Mouse (Mus musculus) retina, postnatal 7 days (tissue): Measurements from ENCODE around the gene Tmigd1.
"Not testable (repeated sequence)": the region's sequence is repeated elsewhere in the genome, so short reads cannot be mapped to it uniquely, and the experiment has no call there.

ENCODE experiments used
- DNase-seq: peaks from one replicate; pipeline ENCODE4 v3.0.0-alpha.2; 2012; ENCODE audit warnings: low read depth, low spot score

Tmigd1 gene

DNA sequence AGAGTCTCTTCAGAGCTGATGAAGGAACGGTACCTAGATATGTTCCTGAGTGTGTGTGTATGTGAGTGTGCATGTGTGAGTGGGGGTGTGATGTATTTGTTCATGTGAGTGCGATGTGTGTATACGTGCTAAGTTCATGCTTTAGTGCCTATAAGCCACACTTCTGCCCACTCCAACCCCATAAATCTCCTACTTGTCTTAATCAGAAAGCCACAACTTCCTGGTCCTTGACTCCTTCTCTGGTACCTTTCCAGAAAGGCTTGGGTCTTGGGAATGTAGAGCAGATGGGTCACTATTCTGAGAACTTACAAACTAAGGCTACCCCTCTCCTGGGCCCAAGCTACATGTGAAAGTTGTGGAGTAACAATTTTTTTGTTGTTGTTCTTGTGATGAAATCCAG, 3.2 kb upstream of the Tmigd1 start:
- DNase-seq = no peak

DNA sequence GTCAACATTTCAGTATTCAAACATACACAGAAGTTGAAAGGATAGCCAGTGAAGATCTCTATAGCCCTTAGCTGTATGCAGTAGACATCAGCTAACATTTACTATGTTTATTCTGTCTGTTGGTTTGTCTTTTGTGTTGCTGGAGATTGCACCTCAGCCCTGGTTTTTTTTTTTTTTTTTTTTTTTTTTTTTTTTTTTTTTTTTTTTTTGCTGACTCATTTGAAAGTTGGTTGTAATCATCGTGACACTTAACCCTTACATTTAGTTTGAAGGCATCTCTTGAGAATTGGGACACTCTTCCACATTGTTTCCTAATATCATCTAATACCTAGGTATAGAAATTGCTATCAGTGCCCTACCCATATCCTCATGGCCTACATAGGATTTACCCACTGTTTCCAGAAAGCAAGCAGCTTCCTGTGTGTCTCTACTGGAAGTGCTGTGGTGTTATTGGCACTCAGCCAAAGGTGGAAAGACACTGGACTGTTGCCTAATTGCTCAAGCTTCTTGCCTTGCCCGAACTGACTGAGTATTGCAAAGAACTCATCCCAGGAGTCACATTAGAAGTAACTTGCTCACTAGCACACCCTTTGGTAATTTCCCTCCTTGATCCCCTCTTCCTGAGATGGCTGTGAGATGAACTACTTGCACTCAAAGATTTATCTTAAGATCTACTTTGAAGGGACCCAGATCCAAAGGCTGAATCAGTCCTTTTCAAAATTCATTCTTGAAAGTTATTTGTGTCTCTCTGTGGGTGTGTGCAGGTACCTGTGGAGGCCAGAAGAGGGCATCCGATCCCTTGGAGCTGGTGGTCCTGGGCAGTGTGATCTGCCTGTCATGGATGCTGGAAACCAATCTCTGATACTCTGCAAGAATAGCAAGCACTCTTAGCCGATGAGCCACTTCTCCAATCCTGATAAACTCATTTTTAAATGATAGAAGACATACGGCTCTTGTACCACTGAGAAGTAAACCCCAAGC, 1.9 kb upstream of the Tmigd1 start:
- DNase-seq = no peak

DNA sequence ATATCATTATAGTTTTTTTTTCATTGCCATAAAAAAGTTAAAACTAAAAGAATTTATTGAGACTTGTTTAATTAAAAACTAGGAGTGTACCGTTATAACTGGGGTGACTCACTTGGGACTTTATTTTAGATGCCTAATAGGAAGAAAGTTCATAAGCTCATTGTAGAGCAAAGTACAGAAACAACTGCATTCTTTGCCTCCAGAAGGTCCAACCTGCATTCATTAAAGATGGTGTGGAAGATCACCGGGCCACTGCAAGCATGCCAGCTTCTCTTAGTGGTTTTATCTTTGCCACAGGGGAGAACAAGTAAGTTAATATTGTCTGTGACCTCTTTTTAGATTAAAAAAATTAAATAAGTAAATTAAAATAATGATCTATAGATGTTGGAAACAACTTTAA, 2.4 kb downstream of the Tmigd1 start:
- DNase-seq = no peak

DNA sequence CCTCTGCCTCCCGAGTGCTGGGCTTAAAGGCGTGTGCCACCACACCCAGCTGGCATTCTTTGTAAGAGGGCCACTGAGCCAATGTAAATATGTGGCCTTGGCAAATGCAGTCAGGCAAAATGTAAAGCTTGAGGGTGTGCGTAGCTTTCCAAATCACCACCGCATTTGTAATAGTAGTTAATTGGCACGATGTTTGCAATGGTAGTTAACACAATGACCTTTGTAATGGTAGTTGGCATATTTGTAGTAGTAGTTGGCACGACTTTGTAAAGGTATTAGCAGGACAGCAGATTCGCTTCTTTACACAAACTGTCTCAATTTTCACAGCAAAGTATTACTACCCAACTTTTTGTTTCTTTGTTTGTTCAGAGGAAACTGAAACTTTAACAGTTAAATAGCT, 6.7 kb downstream of the Tmigd1 start:
- no peak for DNase-seq

DNA sequence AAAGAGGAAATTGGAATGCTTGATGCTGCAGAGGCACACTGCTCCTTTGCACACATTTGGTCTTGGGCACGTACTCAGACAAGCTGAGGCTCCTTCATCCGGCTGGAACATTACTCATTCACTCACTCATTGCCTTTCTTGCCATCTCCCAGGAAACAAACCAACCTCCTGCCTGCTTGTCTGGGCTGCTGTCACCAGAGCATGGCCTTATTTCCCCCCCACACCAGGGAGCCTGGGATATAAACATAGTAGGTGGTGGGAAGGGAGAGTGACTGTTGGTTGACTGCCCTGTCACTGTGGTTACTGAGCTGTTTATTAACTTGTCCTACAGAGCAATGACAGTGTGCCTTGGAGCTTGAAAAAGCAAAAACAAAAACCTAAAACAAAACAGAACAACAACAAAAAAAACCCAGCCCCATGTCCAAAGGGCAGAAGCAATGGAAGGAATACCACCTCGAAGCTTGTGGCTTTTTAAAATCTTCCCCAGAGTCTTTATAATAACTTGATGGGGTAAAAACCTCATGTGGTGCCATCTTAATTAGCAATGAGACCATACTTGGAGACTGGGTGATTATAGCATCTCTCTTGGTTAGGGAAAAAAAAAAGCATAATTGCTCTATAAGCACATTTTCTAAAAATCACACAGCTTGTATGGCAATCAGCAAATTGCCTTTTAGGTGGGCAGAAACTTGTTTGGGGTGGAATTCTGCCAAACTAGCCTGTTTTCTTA, 9.5 kb downstream of the Tmigd1 start:
- no peak for DNase-seq

DNA sequence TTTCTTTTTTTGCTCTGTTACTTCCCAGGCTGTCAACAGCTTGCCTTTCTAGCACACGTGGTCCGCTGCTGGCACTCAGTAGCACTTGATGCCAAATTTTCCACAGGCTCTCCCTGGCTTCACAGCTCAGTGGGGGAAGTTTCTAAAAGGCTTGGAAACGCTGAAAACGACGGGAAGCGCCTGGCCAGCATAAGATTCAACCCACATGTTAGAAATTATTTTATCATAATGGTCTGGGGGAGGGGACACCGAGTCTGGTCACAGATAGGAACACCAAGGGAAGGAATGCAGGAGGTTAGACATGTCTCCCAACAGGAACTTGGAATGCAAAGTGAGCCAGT, 10.1 kb downstream of the Tmigd1 start:
- DNase-seq = no peak

DNA sequence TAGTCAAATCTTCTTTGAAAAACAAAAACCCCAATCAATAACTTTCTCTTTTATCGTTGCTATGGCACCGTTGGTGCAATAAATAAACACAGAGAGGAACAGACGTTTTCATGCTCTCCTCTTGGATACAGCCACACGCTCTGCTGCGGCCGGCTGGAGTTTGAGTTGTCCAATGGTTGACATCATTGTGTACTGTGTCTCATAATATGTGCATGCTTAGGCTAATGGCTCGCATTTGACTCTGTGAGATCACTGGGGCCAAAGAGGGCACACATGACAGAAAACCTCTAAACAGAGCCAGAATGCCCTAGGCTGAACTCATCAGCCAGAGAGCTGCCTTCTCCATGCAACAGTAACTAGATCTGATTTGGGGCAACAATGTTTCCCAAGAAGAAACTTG, 12.4 kb downstream of the Tmigd1 start:
- no peak for DNase-seq

DNA sequence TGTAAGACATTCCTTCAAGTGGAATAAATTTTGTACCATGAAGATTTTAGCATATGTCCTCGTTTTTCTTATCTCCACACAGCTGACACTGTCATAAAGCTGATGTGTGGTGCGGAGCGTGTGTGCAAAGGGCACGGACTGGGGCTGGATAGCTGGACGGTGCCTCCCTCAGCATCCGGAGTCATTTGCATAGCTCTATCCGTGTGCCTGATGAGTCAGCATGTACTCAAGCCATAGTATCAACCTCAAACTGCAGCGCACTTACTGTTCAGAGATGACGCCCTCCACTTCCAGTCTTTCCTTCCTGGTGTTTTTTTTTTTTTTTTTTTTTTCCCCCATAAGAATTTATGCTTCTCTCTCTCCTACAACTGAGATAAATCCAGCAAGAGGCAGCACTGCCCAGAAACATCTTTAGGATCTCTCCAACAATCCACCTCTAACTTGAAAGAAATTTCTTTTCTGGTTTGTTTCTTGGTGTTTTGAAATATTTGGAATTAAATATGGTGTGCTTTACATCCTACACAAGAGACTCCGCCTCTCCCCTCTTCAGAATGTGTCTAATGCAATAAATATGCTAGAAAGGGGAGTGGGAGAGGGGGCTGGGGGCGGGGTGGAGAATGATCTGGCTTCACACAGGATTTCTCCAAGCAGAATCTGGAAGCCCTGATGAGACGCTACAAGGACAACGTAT, 14.7 kb downstream of the Tmigd1 start:
- DNase-seq = no peak

DNA sequence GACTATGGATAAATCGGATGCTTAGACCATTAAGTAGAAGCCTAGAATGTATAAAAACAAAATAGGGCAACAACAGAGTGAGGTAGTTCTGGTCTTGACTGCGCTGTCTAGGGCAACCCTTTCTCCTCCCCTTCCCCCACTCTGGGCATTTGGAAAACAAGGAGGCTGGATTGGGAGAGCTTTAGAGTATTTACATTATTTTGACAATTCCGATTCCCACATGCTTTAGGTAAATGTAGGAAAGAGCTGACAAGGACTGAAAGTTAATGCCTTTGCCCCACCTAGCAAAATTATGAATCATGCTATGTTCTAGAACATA, 15.2 kb downstream of the Tmigd1 start:
- no peak for DNase-seq

DNA sequence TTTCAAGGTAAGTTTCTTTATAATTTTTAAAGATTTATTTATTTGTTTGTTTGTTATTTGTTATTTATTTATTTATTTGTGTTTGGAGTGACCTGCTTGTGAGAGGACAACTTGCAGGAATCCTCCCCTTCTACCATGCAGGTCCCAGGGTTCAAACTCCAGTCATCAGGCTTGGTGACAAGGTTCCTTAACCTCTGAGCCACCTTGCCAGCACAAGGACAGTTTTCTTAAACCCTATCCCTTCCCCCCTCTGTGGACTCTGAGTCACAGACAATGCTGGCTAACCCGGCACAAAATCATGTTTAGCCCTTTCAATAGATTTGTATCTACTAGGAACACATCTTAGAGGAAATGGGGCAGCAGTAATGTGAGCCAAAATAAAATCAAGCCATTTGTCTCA, 18.6 kb downstream of the Tmigd1 start:
- no peak for DNase-seq

DNA sequence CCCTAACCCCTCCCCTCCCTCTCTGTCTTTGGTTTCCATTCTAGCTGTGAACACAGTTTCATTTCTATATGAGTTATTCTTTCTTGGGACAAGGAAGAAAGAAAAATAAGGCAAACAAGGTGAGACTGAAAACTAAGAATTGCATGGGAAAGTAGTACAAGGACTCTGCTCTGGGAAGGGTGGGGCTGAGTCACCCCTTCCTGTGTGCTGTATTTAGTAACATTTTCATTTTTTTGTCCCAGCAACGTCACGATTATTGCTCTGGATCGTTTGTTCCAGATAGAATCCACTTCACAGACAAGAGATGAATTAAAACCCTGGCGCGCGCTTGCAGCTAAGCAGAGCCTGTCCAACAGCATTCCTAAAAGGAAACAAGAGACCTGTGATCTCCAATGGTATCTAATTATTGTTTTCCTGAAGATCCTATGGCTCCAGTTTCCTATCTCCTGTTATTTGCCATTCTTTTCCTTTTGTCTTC, 22.8 kb downstream of the Tmigd1 start, which contains the start of gene Blmh:
Gene Blmh, plus strand, starts transcription at position 51 of the 478 bp plus-strand sequence.
- no peak for DNase-seq

DNA sequence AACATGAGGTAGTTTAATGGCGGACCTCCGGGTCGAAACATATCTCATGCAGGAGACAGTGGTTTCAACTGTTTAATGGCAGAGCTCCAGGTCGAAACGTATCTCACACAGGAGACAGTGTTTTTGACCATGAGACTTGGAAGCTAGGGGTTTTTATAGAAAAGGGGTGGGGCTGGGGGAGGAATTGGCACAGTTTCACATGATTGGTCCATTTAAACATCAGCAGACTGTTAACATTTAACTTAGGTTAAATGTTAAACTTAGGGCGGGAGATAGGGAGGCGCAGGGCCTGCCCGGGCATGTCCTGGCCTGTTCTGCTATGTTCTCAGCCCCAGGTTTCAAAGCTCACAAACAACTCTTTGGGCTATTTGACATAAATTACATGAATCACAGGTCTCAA, 26.6 kb downstream of the Tmigd1 start:
- not testable (repeated sequence) for DNase-seq

DNA sequence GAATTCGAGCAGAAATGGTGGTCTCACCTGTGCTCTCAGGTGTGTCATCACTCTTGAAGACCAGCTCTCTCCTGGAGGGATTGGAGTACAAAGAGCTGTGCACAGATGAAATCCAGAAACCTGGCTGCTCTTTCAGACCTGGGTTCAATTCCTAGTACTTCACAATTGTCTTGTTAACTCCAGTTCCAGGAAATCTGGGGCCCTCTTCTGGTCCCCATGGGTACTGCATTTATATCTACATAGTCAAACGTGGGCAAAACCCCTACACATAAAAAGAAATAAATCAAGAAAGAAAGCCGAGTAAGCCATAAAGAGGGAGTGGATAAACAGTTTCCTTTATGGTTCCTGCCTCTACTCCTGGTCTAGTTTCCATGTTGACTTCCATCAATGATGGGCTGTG, 31.2 kb downstream of the Tmigd1 start:
- no peak for DNase-seq

DNA sequence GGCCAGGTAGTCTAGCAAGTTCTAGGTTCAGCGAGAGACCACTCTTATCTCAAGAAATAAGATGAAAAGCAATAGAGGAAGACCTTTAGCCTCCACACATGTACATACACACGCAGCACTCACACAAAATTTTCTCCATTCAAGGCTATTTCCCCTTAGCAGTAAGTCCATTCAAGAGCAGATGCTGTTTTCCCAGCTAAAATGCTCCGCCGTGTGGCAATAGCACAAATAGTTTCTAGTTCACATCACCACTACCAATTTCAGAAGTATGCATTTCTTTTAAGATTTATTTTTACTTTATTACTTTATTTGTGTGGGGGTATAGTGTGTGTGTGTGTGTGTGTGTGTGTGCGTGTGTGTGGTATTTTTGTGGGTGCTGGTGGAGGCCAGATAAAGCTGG, 34.6 kb downstream of the Tmigd1 start:
- DNase-seq = no peak

DNA sequence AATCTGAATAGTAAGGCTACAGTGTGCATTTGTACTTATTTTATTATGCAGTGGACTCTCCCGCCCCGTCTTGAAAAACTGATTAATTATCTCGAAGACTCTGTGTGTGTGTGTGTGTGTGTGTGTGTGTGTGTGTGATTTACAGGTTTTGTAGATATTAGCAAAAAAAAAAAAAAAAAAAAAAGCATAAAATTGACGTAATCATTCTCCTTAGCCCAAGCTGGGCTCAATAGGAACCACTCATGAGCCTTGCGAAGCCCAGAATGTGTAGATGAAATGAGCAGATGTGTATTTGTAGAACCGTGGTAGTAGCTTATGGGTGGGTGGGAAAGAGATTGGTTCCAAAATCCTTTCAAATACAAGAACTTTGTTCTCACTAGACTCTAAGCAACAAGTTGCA, 42.9 kb downstream of the Tmigd1 start:
- DNase-seq = no peak

DNA sequence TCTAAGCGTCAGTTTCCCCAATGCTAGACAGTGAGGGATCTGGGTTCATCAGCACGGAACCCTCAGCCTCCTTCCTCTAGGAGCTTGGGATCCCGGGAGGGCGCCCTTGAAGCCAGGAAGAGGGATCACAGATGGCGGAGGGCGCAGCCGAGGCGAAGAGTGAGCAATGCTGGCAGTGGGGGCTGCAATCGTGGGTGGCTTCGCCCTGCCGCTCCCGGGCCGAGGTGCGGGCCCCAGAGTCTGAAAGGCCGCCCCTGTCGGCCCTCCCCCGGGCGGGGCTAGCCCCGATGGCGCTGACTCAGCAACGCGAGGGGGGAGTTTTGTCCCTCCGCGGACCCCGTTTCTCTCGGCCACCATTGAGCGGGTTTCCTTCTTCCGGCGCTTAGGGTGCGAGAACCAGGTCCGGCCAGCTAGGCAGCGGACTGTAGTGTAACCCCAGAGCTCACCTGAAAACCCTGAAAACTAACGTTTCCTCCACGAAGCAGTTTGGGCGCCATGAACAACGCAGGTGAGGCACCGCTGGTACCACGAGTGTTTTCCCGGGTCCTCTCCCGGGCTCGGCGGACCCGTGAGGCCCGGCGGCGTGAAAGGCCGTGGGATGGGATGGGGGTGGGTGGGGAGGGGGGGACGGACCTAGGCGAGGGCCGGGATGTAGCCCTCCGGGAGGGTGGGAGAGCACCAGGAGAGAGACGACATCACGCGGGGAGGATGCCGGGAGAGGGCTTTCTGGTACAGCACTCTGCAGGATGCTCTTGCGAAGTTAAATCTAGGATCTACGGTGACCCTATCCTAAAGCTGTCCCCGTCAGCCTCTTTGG, 43.6 kb downstream of the Tmigd1 start:
- DNase-seq = peak; percentile 84

DNA sequence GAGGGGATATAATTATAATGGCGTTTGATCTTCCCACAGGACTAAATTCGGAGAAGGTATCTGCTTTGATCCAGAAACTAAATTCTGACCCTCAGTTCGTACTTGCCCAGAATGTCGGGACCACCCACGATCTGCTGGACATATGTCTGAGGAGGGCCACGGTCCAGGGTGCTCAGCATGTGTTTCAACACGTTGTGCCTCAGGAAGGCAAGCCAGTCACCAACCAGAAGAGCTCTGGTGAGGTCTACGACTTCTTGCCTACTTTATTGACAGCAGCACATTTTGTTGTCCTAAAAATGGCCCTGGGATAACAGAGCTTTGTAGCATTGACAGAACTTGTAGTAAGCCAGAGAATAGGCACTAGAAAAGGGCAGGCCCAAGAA, 44.2 kb downstream of the Tmigd1 start:
- DNase-seq = no peak

DNA sequence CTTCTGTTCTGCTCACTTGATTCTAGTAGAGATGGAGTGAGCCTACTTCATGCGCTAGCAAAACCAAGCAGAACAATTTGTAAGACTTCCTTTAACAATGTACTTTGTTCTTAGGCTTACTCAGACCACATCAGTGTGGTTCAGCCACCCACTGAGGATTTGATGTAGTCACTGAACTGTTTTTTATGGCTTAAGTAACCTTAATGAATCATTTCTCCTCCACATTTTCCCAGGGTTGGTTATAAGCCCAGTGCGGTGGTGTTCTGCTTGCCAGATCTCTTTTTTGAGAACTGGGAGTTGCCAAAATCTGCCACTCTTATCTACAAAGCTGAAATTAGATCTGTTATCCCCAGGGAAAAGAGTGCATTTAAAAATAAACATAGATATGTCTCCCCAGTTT, 51.6 kb downstream of the Tmigd1 start:
- DNase-seq = no peak

DNA sequence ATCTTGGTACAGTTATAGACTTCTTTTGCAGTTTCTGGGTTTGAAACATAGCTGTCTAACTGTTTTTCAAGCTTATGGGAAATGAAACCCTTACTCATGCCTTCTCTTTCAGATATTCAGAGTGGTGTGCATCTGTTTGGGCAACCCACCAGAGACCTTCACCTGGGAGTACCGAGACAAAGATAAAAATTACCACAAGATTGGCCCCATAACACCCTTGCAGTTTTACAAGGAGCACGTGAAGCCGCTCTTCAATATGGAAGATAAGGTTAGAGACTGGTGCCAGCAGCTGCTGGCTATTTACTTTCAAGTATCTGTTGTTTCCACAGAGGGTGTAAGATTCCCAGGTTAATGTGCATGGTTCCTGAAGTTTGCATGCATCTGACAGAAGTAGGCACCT, 63.7 kb downstream of the Tmigd1 start:
- DNase-seq = no peak
